Mouse (Mus musculus): ENCODE results near the gene Tm4sf1.

- TF ChIP-seq CTCF (IDR thresholded peaks at IDR 0.05; ENCODE audit: borderline replicate concordance, control insufficient read depth, extremely low read depth, insufficient read depth, low read length, poor library complexity): no peak
- TF ChIP-seq POLR2A (IDR thresholded peaks at IDR 0.05; ENCODE audit: control insufficient read depth, extremely low read depth, insufficient read depth, low read length, poor library complexity): no peak
Observed at GRCm38 (mm10) chr3:57278225-57278624, 23.6 kb downstream of the Tm4sf1 start.
